Mouse (Mus musculus): ENCODE results near the gene Lnpk.

- TF ChIP-seq CTCF (IDR thresholded peaks at IDR 0.05; ENCODE audit: low read depth, low read length): no peak
- no peak for TF ChIP-seq GATA1 (IDR thresholded peaks at IDR 0.05; ENCODE audit: borderline replicate concordance, low read length)
- no peak for TF ChIP-seq POLR2AphosphoS5 (IDR thresholded peaks at IDR 0.05; ENCODE audit: insufficient replicate concordance, low read depth, low read length)
- no peak for TF ChIP-seq GATA2 (IDR thresholded peaks at IDR 0.05; ENCODE audit: borderline replicate concordance, low read depth, low read length)
- no peak for TF ChIP-seq TAL1 (conservative IDR thresholded peaks at IDR 0.05; ENCODE audit: low read depth, low read length)
These were observed 17.9 kb upstream of the Lnpk start for GRCm38 (mm10) chr2:74597169-74597568.

Measured in G1E (cell line).